Mouse (Mus musculus) induced T-regulatory cell, adult 2 months (primary cell): ENCODE measurements around the gene Ramp2.
A peak's percentile ranks its signal among the peaks of the same experiment; 100 is the strongest.

Source experiments
- DNase-seq: peaks from one replicate; pipeline ENCODE4 v3.0.0-alpha.2; 2012; ENCODE audit warnings: low read depth

Ramp2 gene

GRCm38 (mm10) chr11:101235429-101235828 is 10.4 kb upstream of the Ramp2 start:
- DNase-seq: no peak

DNA sequence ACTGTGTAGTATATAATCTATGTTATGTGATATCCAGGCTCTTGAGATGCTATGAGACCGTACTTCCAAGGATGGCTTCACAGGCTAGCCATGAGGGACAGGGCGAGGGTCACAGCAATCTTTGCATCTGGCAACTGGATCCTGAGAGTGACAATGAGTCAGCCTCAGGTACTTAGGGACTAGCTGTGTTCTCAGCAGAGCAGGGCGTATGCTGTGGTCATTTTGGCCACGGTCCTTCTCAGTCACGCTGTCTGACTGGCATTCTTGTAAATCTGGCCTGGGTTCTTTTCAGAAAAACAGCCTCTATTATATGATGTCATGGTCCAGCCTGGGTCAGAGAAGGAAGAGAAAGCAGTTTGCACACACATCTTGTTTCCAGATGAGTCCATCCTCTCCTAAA is 9.0 kb upstream of the Ramp2 start:
- DNase-seq: no peak

GRCm38 (mm10) chr11:101238071-101238647 is 7.7 kb upstream of the Ramp2 start:
- no peak for DNase-seq

- no peak for DNase-seq
Measured at GRCm38 (mm10) chr11:101245071-101245470, 757 bp upstream of the Ramp2 start.

- DNase-seq: no peak
Measured at GRCm38 (mm10) chr11:101246702-101247012, 829 bp downstream of the Ramp2 start.

- DNase-seq: peak; percentile 10
Measured at GRCm38 (mm10) chr11:101247521-101248030, 1.7 kb downstream of the Ramp2 start.

DNA sequence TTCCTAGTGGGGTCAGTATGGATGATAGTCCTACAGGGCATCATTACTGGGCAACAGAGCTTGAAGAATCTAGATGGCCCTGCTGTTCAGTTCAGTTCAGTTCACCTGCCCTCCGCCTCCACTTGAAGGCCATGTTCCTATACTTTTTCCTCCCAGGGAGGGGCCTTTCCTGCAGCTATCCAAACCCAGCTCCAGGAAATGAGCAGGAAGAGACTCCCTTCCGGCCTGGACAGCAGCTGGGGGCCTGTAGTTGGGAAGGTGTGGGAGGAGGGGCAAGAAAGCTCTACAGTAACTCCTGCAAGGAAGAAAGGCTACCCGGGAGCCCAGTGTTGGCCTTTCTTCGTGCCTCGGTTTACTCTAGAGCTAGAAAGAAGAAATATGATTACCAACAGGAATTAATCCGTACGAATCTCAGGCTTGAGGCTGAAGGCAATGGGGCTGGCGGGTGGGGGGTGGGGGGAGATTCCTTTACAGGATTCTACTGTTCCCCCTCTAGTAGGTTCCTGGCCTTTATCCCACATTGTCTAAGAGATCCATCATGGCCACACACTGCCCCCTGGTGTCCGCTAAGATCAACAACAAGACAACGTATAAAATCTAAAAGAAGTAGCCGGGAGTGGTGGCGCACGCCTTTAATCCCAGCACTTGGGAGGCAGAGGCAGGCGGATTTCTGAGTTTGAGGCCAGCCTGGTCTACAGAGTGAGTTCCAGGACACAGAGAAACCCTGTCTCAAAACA is 2.6 kb downstream of the Ramp2 start:
- peak; percentile 83 for DNase-seq

- DNase-seq: no peak
Measured at GRCm38 (mm10) chr11:101251031-101251430, 5.2 kb downstream of the Ramp2 start.

- peak; percentile 73 for DNase-seq
Measured at GRCm38 (mm10) chr11:101252941-101253340, 7.1 kb downstream of the Ramp2 start.

DNA sequence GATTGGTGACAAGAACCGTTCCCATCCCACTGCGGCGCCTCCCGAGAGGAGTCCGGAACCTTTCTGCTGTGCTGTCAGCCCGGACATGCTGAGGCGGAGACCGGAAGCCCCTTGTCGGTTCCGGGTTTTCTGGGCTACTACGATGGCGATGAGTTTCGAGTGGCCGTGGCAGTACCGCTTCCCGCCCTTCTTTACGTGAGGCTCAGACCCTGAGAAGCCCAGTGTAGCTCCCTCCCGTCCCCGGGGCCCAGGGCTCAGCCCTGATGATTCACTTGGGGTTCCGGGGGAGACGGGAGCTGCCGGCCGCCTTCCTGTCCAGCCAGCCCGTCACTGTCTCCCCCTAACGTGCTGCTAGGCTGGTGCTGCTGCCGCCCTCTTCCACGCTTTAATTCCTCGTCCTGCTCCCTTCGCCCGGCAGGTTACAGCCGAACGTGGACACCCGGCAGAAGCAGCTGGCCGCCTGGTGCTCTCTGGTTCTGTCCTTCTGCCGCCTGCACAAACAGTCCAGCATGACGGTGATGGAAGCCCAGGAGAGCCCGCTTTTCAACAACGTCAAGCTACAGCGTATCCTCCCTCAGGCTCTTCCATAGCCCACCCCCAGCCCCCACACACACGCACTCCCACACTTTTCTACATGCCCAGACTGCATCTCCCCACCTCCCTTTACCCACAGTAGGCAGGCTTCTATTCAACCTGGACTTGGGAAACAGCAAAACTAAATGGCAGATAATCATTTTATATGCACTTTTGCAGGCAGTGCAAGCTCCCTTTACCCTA is 8.0 kb downstream of the Ramp2 start, which contains the start of gene Vps25:
Gene Vps25 (plus strand): TSS at position 95 of the 777 bp plus-strand sequence.
- DNase-seq: peak; percentile 92

DNA sequence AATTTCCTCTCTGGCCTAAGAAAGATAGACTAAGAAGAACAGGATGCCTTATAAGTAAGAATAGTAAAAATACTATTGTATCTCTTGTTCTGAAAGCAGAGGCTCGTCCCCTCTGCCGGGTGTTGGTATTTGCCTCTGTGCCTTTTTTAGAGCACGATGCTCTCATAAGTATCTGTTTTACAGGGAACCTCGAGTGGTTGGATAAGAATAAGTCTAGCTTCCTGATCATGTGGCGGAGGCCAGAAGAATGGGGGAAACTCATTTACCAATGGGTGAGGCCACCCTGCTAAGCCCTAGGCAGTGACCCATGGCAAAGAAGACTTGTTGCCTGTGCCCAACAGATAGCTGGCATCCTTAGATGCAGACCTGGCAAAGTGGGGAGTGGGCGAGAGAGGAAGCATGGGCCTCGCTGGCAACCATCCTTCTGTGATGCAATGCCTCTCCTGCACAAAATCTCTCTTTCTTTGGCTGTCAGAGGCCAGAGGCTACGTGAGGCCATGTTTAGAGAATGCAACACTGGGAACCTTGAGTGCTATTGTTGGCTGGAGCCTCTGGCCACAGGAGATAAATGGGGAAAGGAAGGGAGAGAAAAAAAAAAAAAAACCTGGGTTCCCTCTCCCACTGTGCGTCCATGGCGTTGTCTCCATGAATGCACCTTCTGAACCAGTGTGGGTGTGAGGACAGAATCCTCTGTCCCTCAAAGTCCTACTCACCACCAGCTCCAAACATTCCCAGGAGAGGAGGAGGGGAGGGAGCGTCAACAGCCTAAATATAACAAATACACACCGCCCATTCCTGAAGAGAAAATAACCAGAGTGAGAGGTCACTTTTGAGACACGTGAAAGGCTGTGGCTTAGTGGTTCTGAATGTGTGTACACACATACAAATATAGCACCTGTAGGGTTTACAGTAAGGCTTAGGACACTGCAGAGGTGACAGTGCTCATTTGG is 10.3 kb downstream of the Ramp2 start:
- DNase-seq: no peak

DNA sequence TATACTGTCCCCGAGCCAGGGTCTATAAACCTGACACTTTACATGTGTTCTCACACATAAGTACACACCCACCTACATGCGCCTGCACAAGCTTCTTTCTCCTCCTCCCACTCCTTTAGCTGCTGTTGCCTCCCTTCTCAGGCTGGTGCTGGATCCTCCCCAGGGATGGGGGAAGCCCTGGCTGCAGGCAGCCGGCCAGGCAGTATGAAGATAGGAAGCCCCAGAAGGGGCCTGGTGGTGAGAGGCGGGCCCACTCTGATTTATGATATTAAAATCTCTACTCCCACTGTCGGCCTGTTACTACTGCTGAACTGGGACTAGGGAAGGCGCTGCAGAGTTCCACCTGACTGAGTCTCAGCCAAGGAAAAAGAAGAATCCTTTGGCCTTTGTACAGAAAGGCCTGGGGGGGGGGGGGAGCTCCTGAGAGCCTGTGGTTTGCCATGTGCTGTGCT is 13.5 kb downstream of the Ramp2 start:
- DNase-seq: no peak

DNA sequence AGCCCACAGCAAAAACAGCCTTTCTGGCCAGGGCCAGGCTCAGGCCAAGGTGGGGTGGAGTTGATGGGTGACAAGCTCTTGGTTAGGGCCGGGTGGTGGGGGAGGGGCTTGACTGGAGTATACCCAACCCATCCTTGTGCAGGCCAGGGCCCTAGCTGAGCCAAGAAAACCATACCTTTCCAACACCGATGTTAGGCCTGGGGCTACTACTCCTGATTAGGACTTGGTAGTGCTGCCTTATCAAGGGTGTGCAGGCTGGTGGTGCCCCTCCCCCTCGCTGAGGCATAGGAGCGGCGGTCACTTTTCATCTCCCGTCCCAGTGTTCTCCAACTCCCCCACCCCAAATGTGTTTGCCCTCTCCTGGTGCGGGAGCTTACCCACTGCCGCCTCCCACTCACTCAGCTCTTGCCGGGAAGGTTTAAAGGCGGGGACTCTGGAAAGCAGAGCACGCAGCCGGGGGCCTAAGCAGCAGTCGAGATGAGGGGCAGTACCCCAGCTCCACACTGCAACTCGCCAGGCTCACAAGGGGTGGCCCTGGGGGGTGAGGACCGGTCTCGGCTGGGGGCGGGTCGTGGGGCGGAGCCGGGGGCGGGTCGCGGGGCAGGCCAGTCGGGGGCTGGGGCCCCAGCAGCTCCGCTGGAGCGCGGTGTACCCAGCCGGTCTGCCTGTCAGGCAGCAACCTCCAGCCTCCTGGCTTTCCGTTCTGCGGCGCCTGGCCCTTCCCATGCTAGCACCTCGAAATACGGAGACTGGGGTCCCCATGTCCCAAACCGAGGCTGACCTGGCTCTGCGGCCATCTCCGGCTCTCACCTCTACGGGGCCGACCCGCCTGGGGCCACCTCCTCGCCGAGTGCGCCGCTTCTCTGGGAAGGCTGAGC is 14.4 kb downstream of the Ramp2 start, which contains the start of gene Wnk4:
Gene Wnk4 (plus strand): TSS at position 620 of the 878 bp plus-strand sequence.
- peak; percentile 59 for DNase-seq

DNA sequence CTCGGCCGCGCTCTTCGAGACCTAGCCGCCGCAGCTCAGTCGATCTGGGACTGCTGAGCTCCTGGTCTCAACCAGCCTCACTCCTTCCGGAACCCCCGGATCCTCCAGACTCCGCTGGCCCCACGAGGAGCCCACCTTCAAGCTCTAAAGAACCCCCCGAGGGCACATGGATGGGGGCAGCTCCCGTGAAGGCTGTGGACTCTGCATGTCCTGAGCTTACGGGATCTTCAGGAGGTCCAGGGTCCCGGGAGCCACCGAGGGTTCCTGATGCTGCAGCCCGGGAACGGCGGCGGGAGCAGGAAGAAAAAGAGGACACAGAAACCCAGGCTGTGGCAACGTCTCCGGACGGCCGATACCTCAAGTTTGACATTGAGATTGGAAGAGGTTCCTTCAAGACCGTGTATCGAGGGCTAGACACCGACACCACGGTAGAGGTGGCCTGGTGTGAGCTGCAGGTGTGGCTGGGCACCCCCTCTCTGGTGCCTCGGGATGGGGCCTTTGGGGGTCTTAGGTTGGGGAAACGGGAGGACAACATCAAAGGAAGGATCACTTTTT is 15.1 kb downstream of the Ramp2 start:
- DNase-seq: peak; percentile 39

- DNase-seq: peak; percentile 35
Measured at GRCm38 (mm10) chr11:101262272-101262967, 16.6 kb downstream of the Ramp2 start.

DNA sequence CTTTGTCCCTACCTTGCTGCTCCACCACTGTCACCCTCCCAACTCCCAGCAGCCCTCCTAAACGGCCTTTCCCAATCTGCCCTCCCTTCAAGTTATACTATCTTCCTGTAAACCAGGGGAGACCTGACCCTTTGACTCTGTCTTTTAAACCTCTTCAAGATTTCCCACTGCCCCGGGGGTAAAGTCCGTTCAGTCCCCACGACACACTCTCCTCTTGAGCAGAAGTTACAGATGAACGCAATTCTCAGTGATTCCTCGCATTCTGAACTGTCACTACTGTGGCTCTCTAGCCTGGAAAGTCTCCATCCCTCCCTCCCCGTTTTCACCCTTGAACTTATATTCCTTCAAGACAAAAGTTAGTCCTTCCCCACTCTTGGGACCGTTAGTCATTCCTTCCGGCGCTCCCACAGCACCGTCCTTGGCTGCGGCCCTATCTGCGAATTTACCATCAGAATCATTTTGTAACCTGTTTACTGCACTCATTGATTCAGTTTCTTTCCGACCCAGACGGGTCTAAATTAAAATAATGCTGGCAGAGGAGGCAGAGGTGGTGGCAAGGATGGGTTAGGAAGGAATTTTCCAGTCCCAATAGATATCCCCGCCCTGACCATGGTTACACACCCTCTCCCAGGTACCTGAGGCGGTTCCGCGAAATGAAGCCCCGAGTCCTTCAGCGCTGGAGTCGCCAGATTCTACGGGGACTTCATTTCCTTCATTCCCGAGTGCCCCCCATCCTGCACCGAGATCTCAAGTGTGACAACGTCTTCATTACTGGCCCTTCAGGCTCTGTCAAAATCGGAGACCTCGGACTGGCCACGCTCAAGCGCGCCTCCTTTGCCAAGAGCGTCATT is 17.5 kb downstream of the Ramp2 start:
- no peak for DNase-seq

DNA sequence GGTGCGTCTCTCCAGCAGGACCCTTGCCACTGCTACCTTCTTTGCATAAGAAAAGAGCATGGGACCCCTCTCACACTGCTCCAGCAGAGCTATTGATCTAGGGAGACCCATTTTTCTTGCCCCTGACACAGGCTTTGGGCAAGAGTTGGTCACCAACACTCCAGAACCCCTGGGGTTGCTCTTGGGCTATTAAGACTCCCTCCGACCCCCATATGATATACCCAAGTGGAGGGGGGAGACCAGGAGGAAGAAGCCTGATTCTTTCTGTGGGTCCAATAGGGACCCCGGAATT is 18.1 kb downstream of the Ramp2 start:
- no peak for DNase-seq

DNA sequence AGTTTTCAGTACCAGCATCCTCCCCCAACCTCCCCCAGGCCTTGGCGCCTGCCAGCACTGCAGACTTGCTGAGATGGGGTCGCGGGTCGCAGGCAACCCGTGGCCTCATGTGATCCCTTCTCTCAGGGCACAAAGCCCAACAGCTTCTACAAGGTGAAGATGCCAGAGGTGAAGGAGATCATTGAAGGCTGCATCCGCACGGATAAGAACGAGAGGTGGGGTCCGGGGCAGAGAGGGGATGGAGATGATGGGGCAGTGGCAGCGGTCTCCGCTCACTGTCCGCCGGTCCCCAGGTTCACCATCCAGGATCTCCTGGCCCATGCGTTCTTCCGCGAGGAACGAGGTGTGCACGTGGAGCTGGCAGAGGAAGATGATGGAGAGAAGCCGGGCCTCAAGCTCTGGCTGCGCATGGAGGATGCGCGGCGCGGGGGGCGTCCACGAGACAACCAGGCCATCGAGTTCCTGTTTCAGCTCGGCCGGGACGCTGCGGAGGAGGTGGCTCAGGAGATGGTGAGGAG is 19.2 kb downstream of the Ramp2 start:
- no peak for DNase-seq

DNA sequence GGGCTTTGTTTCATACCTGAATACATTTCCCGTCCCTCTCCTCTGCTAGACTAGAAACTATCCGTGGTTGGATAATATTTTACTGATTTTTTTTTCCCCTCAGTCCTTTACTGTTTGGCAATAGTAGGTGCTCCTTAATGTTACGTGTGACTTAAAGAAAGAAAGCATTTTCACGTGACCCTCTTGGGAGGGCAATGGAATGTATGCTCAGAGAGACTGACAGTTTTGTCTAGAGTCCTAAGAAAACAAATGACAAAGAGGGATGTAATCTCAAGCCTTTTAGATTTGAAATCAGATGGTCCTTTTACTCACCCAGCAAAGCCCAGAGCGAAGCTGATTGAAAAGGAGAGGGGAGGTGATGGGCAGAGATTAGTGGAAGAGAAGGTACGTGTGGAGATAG is 20.1 kb downstream of the Ramp2 start:
- no peak for DNase-seq
